Mouse (Mus musculus) cortical plate, adult 2 months (tissue): ENCODE measurements around the gene Ckap4. TPM values are rescaled to one million over a fixed set of nuclear protein-coding genes. Genes with fewer than 3 reads are reported as not detected.

ENCODE experiments used
- H3K27ac ChIP-seq: fragments of 200-500 bp; 2 replicates; pipeline ENCODE4 v1.5.1; 2012; ENCODE audit warnings: low read length, control low read depth, inconsistent platforms; ENCODE audit not compliant: insufficient read depth
- H3K4me1 ChIP-seq: fragments of 200-500 bp; 2 replicates; pipeline ENCODE4 v1.6.1; 2011; ENCODE audit warnings: low read length; ENCODE audit not compliant: control insufficient read depth, insufficient read depth
- H3K4me3 ChIP-seq: fragments of 200-500 bp; 2 replicates; pipeline ENCODE4 v1.5.1; 2011; ENCODE audit warnings: mild to moderate bottlenecking, low read length, control low read depth; ENCODE audit not compliant: insufficient read depth
- CTCF ChIP-seq: fragments of 200-500 bp; IDR thresholded peaks from 2 replicates; pipeline ENCODE4 v1.5.1; 2011; ENCODE audit warnings: mild to moderate bottlenecking, control low read depth, low read length; ENCODE audit not compliant: insufficient read depth; ENCODE audit errors: extremely low read depth
- POLR2A ChIP-seq: fragments of 200-500 bp; IDR thresholded peaks from 2 replicates; pipeline ENCODE4 v1.6.1; 2011; ENCODE audit warnings: mild to moderate bottlenecking, low read length, control low read depth; ENCODE audit not compliant: insufficient read depth; ENCODE audit errors: extremely low read depth
- polyA plus RNA-seq: library from polyadenylated mRNA; depleted of rRNA; stranded (reverse); fragments of >200 nt; gene quantifications from 2 replicates; pipeline ENCODE4 v1.2.3, GENCODE M21; 2012; rRNA removed

The Ckap4 gene
- polyA plus RNA-seq: 13.2 and 14.1 TPM in 2 replicates

DNA sequence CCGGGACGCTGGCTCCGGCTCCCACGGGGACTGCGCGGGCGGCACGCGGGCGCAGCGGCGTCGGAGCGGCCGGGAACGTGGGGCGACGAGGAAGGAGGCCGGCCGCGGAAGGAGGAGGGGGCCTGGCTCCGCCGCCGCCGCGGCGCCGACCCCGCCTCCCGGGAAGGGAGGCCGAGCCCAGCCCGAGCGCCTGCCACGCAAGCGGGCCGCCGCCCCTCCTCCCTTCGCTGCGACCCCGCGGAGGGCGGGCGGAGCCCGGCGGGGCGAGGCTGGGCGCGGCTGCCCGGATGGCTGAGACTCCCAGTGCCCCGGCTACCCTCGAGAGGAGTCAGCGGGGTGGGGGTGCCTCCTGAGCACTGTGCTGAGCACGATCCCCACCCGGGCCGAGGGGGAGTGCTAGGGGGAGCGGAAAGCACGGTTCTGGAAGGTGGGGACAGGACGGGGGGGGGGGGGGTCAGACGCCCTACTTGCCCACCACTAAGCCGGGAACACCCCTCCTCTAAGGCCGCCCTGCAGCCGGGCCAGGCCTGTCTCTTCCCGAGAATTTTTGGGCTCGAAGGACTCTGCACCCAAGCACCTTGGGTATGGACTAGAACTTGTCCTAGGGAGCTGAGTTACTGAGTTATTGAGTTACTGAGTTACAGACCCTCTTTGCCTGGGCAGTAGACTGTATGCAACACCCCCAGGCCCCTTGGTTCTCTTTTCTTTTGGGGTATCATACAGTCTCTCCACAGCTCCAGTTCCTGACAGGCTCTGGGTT is at the start of gene Ckap4:
TSS of gene Ckap4 (minus strand) at position 151 of the 760 bp plus-strand sequence.
- Histone ChIP-seq H3K27ac (peak within 1 kb of the TSS; percentile 66; the same call in 1 of the 2 replicates), H3K4me1 (peaks cover 8% of the 10 kb centered on the region; the same call in 1 of the 2 replicates), H3K4me3 (peak within 1 kb of the TSS; percentile 95)
- TF ChIP-seq POLR2A (no peak), CTCF (no peak)

DNA sequence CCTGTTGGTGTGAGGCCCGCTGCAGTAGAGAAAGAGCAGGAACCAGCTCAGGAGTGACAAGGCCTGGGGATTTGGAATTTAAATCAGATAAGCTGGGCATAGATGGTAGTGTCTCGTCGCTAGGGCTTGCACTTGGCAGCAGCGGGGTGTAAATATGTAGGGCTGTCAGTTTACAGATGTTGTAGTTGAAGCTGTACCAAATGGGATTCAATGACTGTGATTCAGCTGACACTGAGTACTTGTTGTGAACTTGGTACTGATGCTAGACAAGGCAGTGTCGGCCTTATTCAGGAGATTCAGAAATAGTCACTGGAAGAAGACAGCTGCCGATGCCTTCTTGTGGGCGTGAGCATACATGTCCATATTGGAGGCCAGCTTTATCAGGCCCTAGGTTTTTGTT is 48.4 kb upstream of the Ckap4 start:
- Histone ChIP-seq H3K27ac (no peak overlapping the region), H3K4me3 (no peak overlapping the region), H3K4me1 (peaks cover 8% of the 10 kb centered on the region; the same call in 1 of the 2 replicates)
- TF ChIP-seq CTCF (no peak), POLR2A (no peak)

DNA sequence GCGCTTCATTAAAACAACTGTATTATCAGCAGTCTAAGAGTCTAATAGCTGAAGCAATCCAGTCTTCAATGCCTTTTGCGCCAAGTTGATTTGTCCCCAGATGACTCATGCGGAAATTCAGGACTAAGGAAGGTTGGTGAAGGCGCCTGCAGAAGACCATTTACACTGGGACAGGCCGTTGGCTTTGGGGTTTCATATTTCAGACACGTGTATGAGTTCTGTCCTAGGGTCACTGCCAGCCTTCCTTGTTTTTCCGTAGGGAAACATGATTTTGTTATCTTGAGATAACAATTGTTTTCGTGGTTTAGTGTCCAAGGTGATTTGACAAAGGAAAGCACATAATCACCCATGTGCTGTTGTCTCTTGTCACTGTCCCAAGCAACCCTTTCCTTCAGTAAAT is 47.3 kb upstream of the Ckap4 start:
- Histone ChIP-seq H3K27ac (no peak overlapping the region), H3K4me1 (peaks cover 8% of the 10 kb centered on the region; the same call in 1 of the 2 replicates), H3K4me3 (no peak overlapping the region)
- TF ChIP-seq POLR2A (no peak), CTCF (no peak)

DNA sequence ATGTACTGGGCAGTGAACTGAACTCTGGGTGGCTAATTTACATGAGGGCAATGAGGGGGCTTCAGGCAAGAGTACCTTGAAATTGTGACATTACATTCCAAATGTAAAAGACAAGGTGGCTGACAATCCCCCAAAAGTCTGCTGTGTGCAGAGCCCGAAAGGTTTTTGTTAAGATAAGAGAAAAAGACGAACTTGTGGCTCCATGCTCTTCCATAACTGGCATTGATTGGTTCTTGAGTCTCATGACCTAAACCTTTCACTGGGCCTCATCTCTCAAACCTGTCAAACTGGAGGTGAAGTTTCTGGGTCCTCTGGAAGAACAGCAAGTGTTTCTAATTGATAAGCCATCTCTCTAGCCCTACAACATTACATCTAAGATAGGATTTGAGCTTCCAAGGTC is 45.7 kb upstream of the Ckap4 start:
- H3K4me3 ChIP-seq: no peak overlapping the region
- H3K4me1 ChIP-seq: peaks cover 8% of the 10 kb centered on the region; the same call in 1 of the 2 replicates
- no peak overlapping the region for H3K27ac ChIP-seq
- TF ChIP-seq CTCF: no peak

DNA sequence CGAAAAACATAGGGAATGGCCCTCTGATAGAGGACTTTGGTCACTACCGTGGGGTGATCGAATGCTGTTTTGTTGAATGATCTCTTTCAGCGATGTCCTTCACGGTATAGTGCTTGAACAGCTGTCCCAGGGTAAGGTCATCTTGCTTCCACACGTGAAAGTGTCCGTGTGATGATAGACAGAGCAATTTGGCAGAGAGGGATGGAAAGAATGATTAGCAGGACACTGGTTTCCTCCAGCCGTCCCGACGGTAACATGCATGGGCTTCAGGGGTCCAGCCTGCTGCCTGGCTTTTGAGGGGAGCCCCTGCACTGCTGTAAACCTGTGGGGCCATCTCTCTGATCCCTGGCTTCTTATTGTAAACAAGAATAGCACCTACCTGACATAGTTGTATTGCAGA is 44.9 kb upstream of the Ckap4 start:
- TF ChIP-seq POLR2A (no peak), CTCF (no peak)
- H3K4me1 ChIP-seq: peaks cover 8% of the 10 kb centered on the region; the same call in 1 of the 2 replicates
- no peak overlapping the region for H3K27ac ChIP-seq

DNA sequence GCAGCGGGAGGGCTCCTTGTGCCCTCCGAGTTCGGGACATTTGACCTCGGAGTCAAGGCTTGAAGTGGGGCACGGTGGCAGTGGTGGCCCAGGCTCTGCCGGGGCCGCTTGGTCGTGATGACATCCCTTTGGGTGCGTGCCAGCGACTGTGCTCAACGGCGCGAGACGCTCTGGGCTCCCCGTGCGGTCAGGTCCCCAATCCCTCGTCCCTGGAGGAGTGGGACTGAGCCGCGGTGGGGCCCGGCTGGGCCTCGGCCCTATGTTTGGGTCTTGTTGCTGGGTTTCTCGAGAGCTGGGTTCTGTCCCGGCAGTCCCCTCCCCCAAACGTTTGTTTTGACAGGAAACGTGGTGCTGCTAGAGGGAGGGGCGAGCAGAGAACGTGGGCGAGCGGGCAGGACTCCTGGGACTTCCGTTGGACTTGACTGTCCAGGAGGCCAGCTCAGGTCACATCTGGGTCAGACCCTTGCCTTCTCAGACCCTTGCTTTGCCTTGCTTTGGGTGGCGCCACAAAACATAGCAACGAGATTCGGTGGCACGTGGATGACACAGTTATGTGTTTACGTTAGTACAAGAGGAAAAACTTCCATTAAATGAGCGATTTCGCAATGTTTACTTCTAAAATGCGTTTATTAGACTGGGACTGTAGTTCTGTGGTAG is 43.3 kb upstream of the Ckap4 start:
- Histone ChIP-seq H3K4me1 (peaks cover 5% of the 10 kb centered on the region; the same call in 1 of the 2 replicates), H3K27ac (peak overlapping the region; percentile 81), H3K4me3 (peak overlapping the region; percentile 53)
- no peak for TF ChIP-seq POLR2A
- TF ChIP-seq CTCF: no peak

More for the DNA sequence above, 44.9 kb upstream of the Ckap4 start:
- H3K4me3 ChIP-seq: no peak overlapping the region

DNA sequence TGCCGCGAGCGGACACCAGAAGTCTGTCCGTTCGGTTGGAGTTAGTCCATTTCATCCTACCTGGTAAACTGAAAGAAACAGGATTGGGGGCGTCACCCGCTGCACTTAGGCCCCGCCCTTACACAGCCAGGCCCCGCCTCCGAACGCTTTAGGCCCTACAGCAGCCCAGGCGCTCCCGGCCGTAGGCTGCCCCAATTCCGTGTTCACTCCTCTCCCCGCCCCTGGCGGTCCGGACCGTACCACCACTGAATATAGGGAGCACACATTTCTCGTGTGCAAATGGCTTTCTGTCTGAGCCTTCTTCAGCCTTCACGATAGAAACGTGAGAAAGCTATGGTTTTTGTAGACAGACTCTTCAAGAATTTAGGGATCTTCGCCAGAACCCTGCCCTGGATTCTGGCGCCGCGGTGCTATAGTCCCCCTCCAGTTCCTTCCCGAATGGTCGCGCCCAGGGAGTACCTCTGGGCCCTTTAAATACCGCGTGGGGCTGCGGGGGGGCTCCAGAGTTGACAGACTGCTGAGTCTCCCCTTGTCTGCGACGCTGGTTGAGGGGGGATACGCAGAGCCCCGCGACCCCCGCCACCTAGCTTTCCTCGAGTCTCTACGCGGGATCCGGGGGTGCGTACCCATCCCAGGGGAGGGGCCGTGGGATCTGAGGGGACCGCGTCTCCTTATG is 42.7 kb upstream of the Ckap4 start, which contains the start of gene Tcp11l2:
TSS of gene Tcp11l2 (plus strand) at position 232 of the 676 bp plus-strand sequence.
- Histone ChIP-seq H3K4me3 (peak within 1 kb of the TSS; percentile 53), H3K27ac (peak within 1 kb of the TSS; percentile 81), H3K4me1 (peaks cover 3% of the 10 kb centered on the region; the same call in 1 of the 2 replicates)
- TF ChIP-seq POLR2A (peak; percentile 68), CTCF (no peak)

DNA sequence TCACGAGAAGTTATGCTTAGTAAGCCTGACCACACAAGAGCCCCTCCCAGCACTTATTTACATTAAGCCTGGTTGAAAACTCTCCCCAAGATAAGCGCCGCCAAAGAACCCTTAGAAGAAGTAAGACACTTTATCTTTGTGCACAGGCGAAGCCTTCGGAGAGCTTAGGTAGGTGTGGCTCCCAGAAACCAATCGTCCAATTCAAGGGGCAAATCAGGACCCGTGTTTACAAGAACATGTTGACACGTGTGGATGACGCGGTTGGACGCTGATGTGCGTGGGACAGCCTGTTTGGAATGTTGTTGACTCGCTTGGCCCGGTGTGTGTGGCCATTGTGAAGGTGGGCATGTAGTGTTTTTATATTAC is 42.1 kb upstream of the Ckap4 start:
- TF ChIP-seq CTCF: no peak
- TF ChIP-seq POLR2A: no peak
- peaks cover 3% of the 10 kb centered on the region; the same call in 1 of the 2 replicates for H3K4me1 ChIP-seq
- H3K27ac ChIP-seq: no peak overlapping the region
- peak overlapping the region; percentile 53 for H3K4me3 ChIP-seq

DNA sequence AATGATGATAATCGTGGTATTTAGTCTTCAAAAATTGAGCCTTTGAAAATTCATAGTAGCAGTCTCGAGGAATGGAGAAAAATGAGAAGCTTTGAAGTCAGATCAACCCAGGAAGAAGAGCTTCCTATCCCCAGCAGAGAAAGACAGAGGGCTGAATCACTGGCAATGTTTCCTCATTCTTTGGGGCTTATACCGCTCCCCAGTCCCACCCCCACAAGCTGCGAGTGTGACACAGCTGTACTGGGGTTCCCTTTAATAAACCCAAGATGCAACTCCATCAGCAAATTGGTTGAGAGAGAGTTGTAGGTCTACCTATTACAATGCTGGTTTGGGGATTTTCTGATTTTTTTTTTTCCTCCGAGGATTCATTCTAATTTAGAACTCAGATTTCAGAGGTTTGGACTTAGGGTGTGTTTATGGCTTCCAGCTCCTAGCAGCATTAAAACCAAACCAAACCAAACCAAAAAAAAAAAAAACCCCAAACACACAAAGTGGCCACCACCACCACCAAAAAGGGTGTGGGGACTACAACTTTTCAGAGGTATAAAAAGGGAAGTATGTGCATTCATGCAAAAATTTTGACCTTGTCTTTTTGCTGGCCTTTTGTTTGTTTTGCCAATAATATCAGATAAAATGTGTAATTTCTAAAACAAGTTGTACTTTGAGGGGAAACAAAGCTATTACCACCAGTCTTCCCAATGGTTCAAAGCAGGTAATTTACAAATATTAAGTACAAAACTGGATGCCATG is 40.0 kb upstream of the Ckap4 start:
- no peak overlapping the region for H3K4me3 ChIP-seq
- no peak overlapping the region for H3K27ac ChIP-seq
- H3K4me1 ChIP-seq: peaks cover 3% of the 10 kb centered on the region; the same call in 1 of the 2 replicates
- TF ChIP-seq CTCF: no peak
- TF ChIP-seq POLR2A: no peak
